ENCODE assay signal across 31 mouse cellular contexts in the genomic region with DNA sequence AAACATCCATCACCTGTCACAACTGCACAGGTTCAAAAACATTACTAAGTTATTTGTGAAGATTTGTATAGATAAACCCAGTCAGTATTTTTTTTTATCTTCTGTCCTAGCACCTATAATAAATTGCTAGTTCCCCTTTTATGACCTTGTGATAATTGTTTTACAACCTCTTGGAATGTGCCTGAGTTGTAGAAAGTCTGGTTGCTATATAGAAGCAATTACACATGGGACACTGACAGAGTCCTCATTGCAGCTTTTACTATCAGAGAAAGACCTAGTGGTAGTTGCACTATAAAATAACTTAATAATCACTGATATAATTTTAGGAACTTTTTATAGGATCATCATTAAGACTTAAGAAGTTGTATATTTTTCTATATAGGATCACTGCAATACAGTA.
"Had no signal": no experiment of that assay in that cellular context is flagged by ENCODE, and none has a peak within 500 bp of the region (broad histone marks: within the 10 kb centered on the region; RNA-seq: fewer than 3 reads in every experiment).

No protein-coding gene starts in this region.

- H3K4me3 ChIP-seq: limb, embryonic 10.5 days; limb, embryonic 12.5 days; limb, embryonic 13.5 days; limb, embryonic 15.5 days; liver, embryonic 12.5 days; liver, embryonic 13.5 days; liver, embryonic 15.5 days; lung, embryonic 15.5 days; megakaryocyte, embryonic 14.5 days; midbrain, embryonic 10.5 days; midbrain, embryonic 12.5 days; midbrain, embryonic 13.5 days; midbrain, embryonic 15.5 days; myocyte; neural tube, embryonic 12.5 days had no signal

- H3K36me3 ChIP-seq: limb, embryonic 10.5 days; limb, embryonic 12.5 days; limb, embryonic 13.5 days; limb, embryonic 15.5 days; liver, embryonic 12.5 days; liver, embryonic 13.5 days; liver, embryonic 15.5 days; lung, embryonic 15.5 days; midbrain, embryonic 10.5 days; midbrain, embryonic 12.5 days; midbrain, embryonic 13.5 days; midbrain, embryonic 15.5 days; neural tube, embryonic 12.5 days had no signal

- ATAC-seq: liver, embryonic 12.5 days; liver, postnatal 0 days; midbrain, embryonic 13.5 days; midbrain, embryonic 15.5 days; midbrain, embryonic 16.5 days had no signal

- H3K27ac ChIP-seq: limb, embryonic 10.5 days; limb, embryonic 12.5 days; limb, embryonic 13.5 days; limb, embryonic 15.5 days; liver, embryonic 12.5 days; liver, embryonic 13.5 days; liver, embryonic 14.5 days; liver, embryonic 15.5 days; lung, embryonic 15.5 days; macrophage; midbrain, embryonic 10.5 days; midbrain, embryonic 12.5 days; midbrain, embryonic 13.5 days; midbrain, embryonic 15.5 days; neural tube, embryonic 12.5 days had no signal

- H3K4me2 ChIP-seq: limb, embryonic 12.5 days; limb, embryonic 13.5 days; limb, embryonic 15.5 days; liver, embryonic 11.5 days; liver, embryonic 12.5 days; liver, embryonic 13.5 days; liver, embryonic 15.5 days; lung, embryonic 14.5 days; lung, embryonic 15.5 days; midbrain, embryonic 11.5 days; midbrain, embryonic 12.5 days; midbrain, embryonic 13.5 days; midbrain, embryonic 15.5 days; neural tube, embryonic 12.5 days had no signal

- H3K9ac ChIP-seq: limb, embryonic 12.5 days; limb, embryonic 13.5 days; limb, embryonic 15.5 days; liver, embryonic 12.5 days; liver, embryonic 13.5 days; liver, embryonic 14.5 days; liver, embryonic 15.5 days; liver, postnatal 0 days; lung, embryonic 14.5 days; lung, embryonic 15.5 days; midbrain, embryonic 12.5 days; midbrain, embryonic 13.5 days; midbrain, embryonic 15.5 days; neural tube, embryonic 12.5 days had no signal

- DNase-seq: left cerebral cortex, postnatal 4 days; liver; liver, embryonic 13.5 days; liver, postnatal 0 days; lung, adult 18-20 months; lung, adult 2 months; lung, embryonic 14.5 days; lung, postnatal 10 days; lung, postnatal 14 days; lung, postnatal 36 days; lung, postnatal 4 days; midbrain, embryonic 14.5 days had no signal

- H3K9me3 ChIP-seq: limb, embryonic 10.5 days; limb, embryonic 12.5 days; limb, embryonic 13.5 days; limb, embryonic 15.5 days; liver, embryonic 12.5 days; liver, embryonic 13.5 days; liver, embryonic 15.5 days; lung, embryonic 15.5 days; megakaryocyte, embryonic 14.5 days; midbrain, embryonic 10.5 days; midbrain, embryonic 12.5 days; midbrain, embryonic 13.5 days; midbrain, embryonic 15.5 days; neural tube, embryonic 12.5 days had no signal

- H3K27me3 ChIP-seq: limb, embryonic 12.5 days; limb, embryonic 13.5 days; limb, embryonic 15.5 days; liver, embryonic 12.5 days; liver, embryonic 13.5 days; liver, embryonic 15.5 days; lung, embryonic 15.5 days; megakaryocyte, embryonic 14.5 days; midbrain, embryonic 12.5 days; midbrain, embryonic 13.5 days; midbrain, embryonic 15.5 days; neural tube, embryonic 12.5 days had no signal

- H3K4me1 ChIP-seq: limb, embryonic 10.5 days; limb, embryonic 12.5 days; limb, embryonic 13.5 days; limb, embryonic 15.5 days; liver, embryonic 12.5 days; liver, embryonic 13.5 days; liver, embryonic 15.5 days; lung, embryonic 15.5 days; megakaryocyte, embryonic 14.5 days; midbrain, embryonic 10.5 days; midbrain, embryonic 12.5 days; midbrain, embryonic 13.5 days; midbrain, embryonic 15.5 days; neural tube, embryonic 12.5 days had no signal
